Mouse (Mus musculus): ENCODE results near the gene Mphosph10.

GRCm38 (mm10) chr7:64391479-64391878 is 589 bp downstream of the Mphosph10 start:
- no peak for TF ChIP-seq CTCF (IDR thresholded peaks at IDR 0.05; ENCODE audit: low read depth, low read length)
- no peak for TF ChIP-seq POLR2A (IDR thresholded peaks at IDR 0.05; ENCODE audit: extremely low read depth, insufficient read depth, low read length)
